ENCODE assay signal across 8 mouse cellular contexts in the genomic region with DNA sequence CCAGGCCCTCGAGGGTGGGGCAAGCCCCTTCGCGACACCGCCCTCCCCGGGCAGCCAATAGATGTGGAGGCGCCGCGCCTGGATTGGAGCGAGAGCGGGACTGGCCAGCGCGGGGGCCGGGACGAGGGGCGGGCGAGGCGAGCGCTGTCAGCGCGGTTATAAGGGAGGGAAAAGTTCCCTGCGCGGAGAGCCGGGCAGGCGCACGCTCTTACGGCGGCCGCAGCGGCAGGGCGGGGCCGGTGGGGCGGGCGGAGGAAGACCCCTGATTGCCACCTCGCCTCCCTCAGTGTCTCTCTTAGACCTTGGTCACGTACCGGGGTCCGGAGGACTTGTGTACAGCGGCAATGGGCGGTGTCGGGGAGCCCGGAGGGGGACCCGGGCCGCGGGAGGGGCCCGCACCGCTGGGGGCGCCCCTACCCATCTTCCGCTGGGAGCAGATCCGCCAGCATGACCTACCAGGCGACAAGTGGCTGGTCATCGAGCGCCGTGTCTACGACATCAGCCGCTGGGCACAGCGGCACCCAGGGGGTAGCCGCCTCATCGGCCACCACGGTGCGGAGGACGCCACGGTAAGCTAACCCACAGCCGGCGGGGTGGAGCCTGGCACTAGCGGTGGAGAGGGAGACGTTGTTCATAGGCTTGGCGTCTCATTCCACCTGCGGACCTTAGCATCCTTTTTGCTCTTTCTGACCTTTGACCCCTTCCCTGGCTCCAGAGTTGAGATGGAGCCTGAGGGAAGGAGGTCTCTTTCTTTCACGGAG. TPM values are rescaled to one million over a fixed set of nuclear protein-coding genes. Genes with fewer than 3 reads are reported as not detected.
A peak's percentile ranks its signal among the peaks of the same experiment; 100 is the strongest.
DNase-seq lines count a peak whose midpoint lies in the region; ATAC-seq and TF ChIP-seq lines count a peak whose summit lies in the region.

A gene (plus strand): TSS at position 182 of the 761 bp plus-strand sequence.

- no peak for TF ChIP-seq CTCF in CH12.LX (conservative IDR thresholded peaks at IDR 0.05 in 1 of 2, IDR thresholded peaks at IDR 0.05 in 1 of 2; ENCODE audit: low read depth in 2 of 2, low read length in 2 of 2)
- TF ChIP-seq CTCF in heart, postnatal 0 days (IDR thresholded peaks at IDR 0.05; ENCODE audit: low read depth) = no peak
- TF ChIP-seq CTCF in liver, postnatal 0 days (IDR thresholded peaks at IDR 0.05; ENCODE audit: low read depth) = peak; percentile 22; the same call in 1 of the 2 replicates
- peak; percentile 5; the same call in 1 of the 2 replicates for TF ChIP-seq CTCF in stomach, postnatal 0 days (IDR thresholded peaks at IDR 0.05; ENCODE audit: low read depth)

- no peak for DNase-seq in CH12.LX (ENCODE audit: extremely low read depth)
- DNase-seq in c-Kit-positive CD71-positive TER-119-positive erythroid progenitor cells, embryonic 14.5 days (ENCODE audit: low spot score) = peak; percentile 67
- DNase-seq in forebrain, embryonic 14.5 days (ENCODE audit: low spot score) = peak; percentile 69
- peak; percentile 83 for DNase-seq in heart, postnatal 0 days (ENCODE audit: low spot score)
- peak; percentile 88 to 91 for DNase-seq in kidney, postnatal 36 days
- peak; percentile 77 for DNase-seq in liver, postnatal 0 days
- DNase-seq in stomach, postnatal 0 days (ENCODE audit: low spot score) = peak; percentile 88

- H3K4me2 ChIP-seq in CH12.LX (ENCODE audit: insufficient read depth, low read depth, poor library complexity, severe bottlenecking) = peak within 1 kb of the TSS; percentile 67
- peak within 1 kb of the TSS; percentile 97 for H3K4me2 ChIP-seq in forebrain, embryonic 14.5 days (ENCODE audit: low read length)
- peak within 1 kb of the TSS; percentile 93 for H3K4me2 ChIP-seq in heart, postnatal 0 days (ENCODE audit: low read depth, low read length)
- H3K4me2 ChIP-seq in liver, postnatal 0 days (ENCODE audit: low read depth, low read length) = peak within 1 kb of the TSS; percentile 96
- H3K4me2 ChIP-seq in neural tube, embryonic 13.5 days = peak within 1 kb of the TSS; percentile 97
- H3K4me2 ChIP-seq in stomach, postnatal 0 days (replicated peaks; ENCODE audit: low read depth) = peak within 1 kb of the TSS; percentile 97

- no peak for TF ChIP-seq EP300 in CH12.LX (IDR thresholded peaks at IDR 0.05; ENCODE audit: low read length)
- TF ChIP-seq EP300 in heart, postnatal 0 days (IDR thresholded peaks at IDR 0.05; ENCODE audit: low read depth) = no peak
- no peak for TF ChIP-seq EP300 in liver, postnatal 0 days (IDR thresholded peaks at IDR 0.05; ENCODE audit: low read depth)
- TF ChIP-seq EP300 in stomach, postnatal 0 days (optimal IDR thresholded peaks at IDR 0.05) = no peak

- peak within 1 kb of the TSS in 1 of 3 experiments; percentile 47 for H3K4me3 ChIP-seq in CH12.LX (replicated peaks in 1 of 3; ENCODE audit: low read depth in 2 of 3, low read length in 2 of 3, poor library complexity in 1 of 3)
- peak within 1 kb of the TSS; percentile 66 for H3K4me3 ChIP-seq in forebrain, embryonic 14.5 days (ENCODE audit: low read depth, low read length)
- H3K4me3 ChIP-seq in heart, postnatal 0 days (ENCODE audit: low read depth, low read length) = peak within 1 kb of the TSS; percentile 71
- peak within 1 kb of the TSS; percentile 60 for H3K4me3 ChIP-seq in liver, postnatal 0 days (ENCODE audit: low read depth, low read length)
- H3K4me3 ChIP-seq in neural tube, embryonic 13.5 days = peak within 1 kb of the TSS; percentile 59
- H3K4me3 ChIP-seq in stomach, postnatal 0 days (ENCODE audit: low read depth, low read length) = peak within 1 kb of the TSS; percentile 62

- no peaks in the 10 kb centered on the region for H3K79me2 ChIP-seq in CH12.LX (replicated peaks; ENCODE audit: control insufficient read depth, extremely low read depth, insufficient read depth, poor library complexity, severe bottlenecking)

- dilution Hi-C loops in CH12.LX (cut with MboI; ENCODE audit: extremely low pct_ligation_motif_present, extremely low pct_unique_long_range_greater_than_20kb, low sequenced_read_pairs) = no loop called here

- no peak within 1 kb of the TSS for H3K9ac ChIP-seq in CH12.LX (ENCODE audit: insufficient read depth, low read depth)
- peak within 1 kb of the TSS; percentile 76 for H3K9ac ChIP-seq in forebrain, embryonic 14.5 days (ENCODE audit: low read length)
- H3K9ac ChIP-seq in heart, postnatal 0 days (replicated peaks; ENCODE audit: low read depth, low read length) = peak within 1 kb of the TSS; percentile 66
- peak within 1 kb of the TSS; percentile 65 for H3K9ac ChIP-seq in liver, postnatal 0 days (replicated peaks)
- peak within 1 kb of the TSS; percentile 80 for H3K9ac ChIP-seq in neural tube, embryonic 13.5 days
- peak within 1 kb of the TSS; percentile 70 for H3K9ac ChIP-seq in stomach, postnatal 0 days (ENCODE audit: low read length)

- peaks cover 4% of the 10 kb centered on the region for H3K9me3 ChIP-seq in CH12.LX (replicated peaks; ENCODE audit: low read length)
- no peaks in the 10 kb centered on the region for H3K9me3 ChIP-seq in forebrain, embryonic 14.5 days (replicated peaks; ENCODE audit: control insufficient read depth, low read length)
- no peaks in the 10 kb centered on the region for H3K9me3 ChIP-seq in heart, postnatal 0 days (replicated peaks; ENCODE audit: control insufficient read depth, low read length)
- H3K9me3 ChIP-seq in liver, postnatal 0 days (ENCODE audit: low read length) = no peaks in the 10 kb centered on the region
- H3K9me3 ChIP-seq in neural tube, embryonic 13.5 days = no peaks in the 10 kb centered on the region
- H3K9me3 ChIP-seq in stomach, postnatal 0 days (ENCODE audit: control insufficient read depth, low read length) = no peaks in the 10 kb centered on the region

- in situ Hi-C loops in CH12.LX (cut with MboI; ENCODE audit: low pct_ligation_motif_present, low pct_unique_long_range_greater_than_20kb, low sequenced_read_pairs) = no loop called here

- no peak for TF ChIP-seq RAD21 in CH12.LX (IDR thresholded peaks at IDR 0.05; ENCODE audit: low read depth, low read length)

- no peak for TF ChIP-seq POLR2A in CH12.LX (IDR thresholded peaks at IDR 0.05; ENCODE audit: low read depth, low read length)

- H3K4me1 ChIP-seq in CH12.LX (ENCODE audit: control insufficient read depth in 1 of 2, insufficient read depth in 2 of 2) = peaks cover 0 to 4% of the 10 kb centered on the region in 2 experiments; a peak in 2 of 4 replicates
- H3K4me1 ChIP-seq in forebrain, embryonic 14.5 days (ENCODE audit: control insufficient read depth, insufficient read depth, low read length) = peaks cover 7% of the 10 kb centered on the region; the same call in 1 of the 2 replicates
- peaks cover 61% of the 10 kb centered on the region for H3K4me1 ChIP-seq in heart, postnatal 0 days (ENCODE audit: control insufficient read depth, insufficient read depth)
- peaks cover 36% of the 10 kb centered on the region for H3K4me1 ChIP-seq in liver, postnatal 0 days (ENCODE audit: insufficient read depth)
- peaks cover 30% of the 10 kb centered on the region for H3K4me1 ChIP-seq in neural tube, embryonic 13.5 days (replicated peaks)
- peaks cover 8% of the 10 kb centered on the region for H3K4me1 ChIP-seq in stomach, postnatal 0 days (replicated peaks; ENCODE audit: control insufficient read depth, insufficient read depth)

- H3K27me3 ChIP-seq in CH12.LX (replicated peaks) = peaks cover 11% of the 10 kb centered on the region
- no peaks in the 10 kb centered on the region for H3K27me3 ChIP-seq in forebrain, embryonic 14.5 days (replicated peaks; ENCODE audit: control insufficient read depth, insufficient read depth, low read length)
- no peaks in the 10 kb centered on the region for H3K27me3 ChIP-seq in heart, postnatal 0 days (ENCODE audit: control insufficient read depth, insufficient read depth, low read length)
- H3K27me3 ChIP-seq in liver, postnatal 0 days (ENCODE audit: insufficient read depth, low read length) = no peaks in the 10 kb centered on the region
- H3K27me3 ChIP-seq in neural tube, embryonic 13.5 days = no peaks in the 10 kb centered on the region; the same call in 1 of the 2 replicates
- no peaks in the 10 kb centered on the region for H3K27me3 ChIP-seq in stomach, postnatal 0 days (ENCODE audit: control insufficient read depth, insufficient read depth, low read length)

- no peaks in the 10 kb centered on the region for H3K36me3 ChIP-seq in CH12.LX (replicated peaks in 1 of 2; ENCODE audit: control insufficient read depth in 1 of 2, insufficient read depth in 1 of 2, low read length in 1 of 2)
- H3K36me3 ChIP-seq in forebrain, embryonic 14.5 days (ENCODE audit: control insufficient read depth, insufficient read depth, low read length) = no peaks in the 10 kb centered on the region
- H3K36me3 ChIP-seq in heart, postnatal 0 days (replicated peaks; ENCODE audit: control insufficient read depth, insufficient read depth, low read length) = no peaks in the 10 kb centered on the region
- H3K36me3 ChIP-seq in liver, postnatal 0 days (replicated peaks; ENCODE audit: insufficient read depth, low read length) = 0 out of 2 replicates have a peak, but pooled peaks cover under 1% of the 10 kb centered on the region
- H3K36me3 ChIP-seq in neural tube, embryonic 13.5 days = no peaks in the 10 kb centered on the region
- H3K36me3 ChIP-seq in stomach, postnatal 0 days (ENCODE audit: control insufficient read depth, insufficient read depth, low read length) = no peaks in the 10 kb centered on the region

- no peak within 1 kb of the TSS for H3K27ac ChIP-seq in CH12.LX (ENCODE audit: insufficient read depth, low read depth)
- no peak within 1 kb of the TSS for H3K27ac ChIP-seq in forebrain, embryonic 14.5 days (ENCODE audit: low read depth, low read length)
- H3K27ac ChIP-seq in heart, postnatal 0 days (ENCODE audit: low read depth) = peak within 1 kb of the TSS; percentile 94
- H3K27ac ChIP-seq in liver, postnatal 0 days (ENCODE audit: low read depth) = no peak within 1 kb of the TSS
- H3K27ac ChIP-seq in neural tube, embryonic 13.5 days (replicated peaks) = peak within 1 kb of the TSS; percentile 42; the same call in 1 of the 2 replicates
- H3K27ac ChIP-seq in stomach, postnatal 0 days (replicated peaks) = peak within 1 kb of the TSS; percentile 65

- ATAC-seq in forebrain, embryonic 14.5 days = peak; percentile 90
- ATAC-seq in heart, postnatal 0 days (ENCODE audit: insufficient read depth, low read depth) = peak; percentile 79
- ATAC-seq in liver, postnatal 0 days = peak; percentile 78
- peak; percentile 91 for ATAC-seq in neural tube, embryonic 13.5 days (ENCODE audit: low read depth)
- peak; percentile 79 for ATAC-seq in stomach, postnatal 0 days (ENCODE audit: low FRiP score, low TSS enrichment)

- under 1% methylated on average over 62 of the region's 69 CpGs for WGBS in forebrain, embryonic 14.5 days
- under 1% methylated on average over 60 of the region's 69 CpGs for WGBS in heart, postnatal 0 days
- WGBS in liver, postnatal 0 days (ENCODE audit: insufficient replicate concordance) = under 1% methylated on average over 60 of the region's 69 CpGs
- under 1% methylated on average over 67 of the region's 69 CpGs for WGBS in neural tube, embryonic 13.5 days
- 1% methylated on average over 66 of the region's 69 CpGs for WGBS in stomach, postnatal 0 days

RNA-seq across cellular contexts. Expression of the gene that starts here (rescaled TPM):
- total RNA-seq in CH12.LX (2012; rRNA removed) (0.50 and 1.1 TPM in 2 replicates), CH12.LX (2014; rRNA removed) (not detected in 2 replicates)
- 0.26 and 0.29 TPM in 2 replicates for polyA plus RNA-seq in CH12.LX (2012; ENCODE audit: insufficient read length, low read depth)
- 9.6 and 12.5 TPM in 2 replicates for polyA plus RNA-seq in forebrain, embryonic 14.5 days (2014; fragmentation: Nextera tagmentation; extraction: Ambion mirVana)
- total RNA-seq in heart, postnatal 0 days (2014; rRNA removed; ENCODE audit: low replicate concordance) = 106 and 156 TPM in 2 replicates
- polyA plus RNA-seq in heart, postnatal 0 days (2015; fragmentation: Nextera tagmentation; extraction: Ambion mirVana) = 21.4 and 23.3 TPM in 2 replicates
- 1.7 and 2.0 TPM in 2 replicates for polyA plus RNA-seq in liver, postnatal 0 days (2015; fragmentation: Nextera tagmentation; extraction: Ambion mirVana)
- 18.8 and 19.1 TPM in 2 replicates for polyA plus RNA-seq in neural tube, embryonic 13.5 days (2015; fragmentation: Nextera tagmentation; extraction: Ambion mirVana)
- 27.5 and 31.2 TPM in 2 replicates for polyA plus RNA-seq in stomach, postnatal 0 days (2015; fragmentation: Nextera tagmentation; extraction: Ambion mirVana)

Comparison
In these comparisons a context has a peak if more than half of its experiments do, and no peak if none do; other contexts are left out.
1. RNA of the gene that starts here (total RNA-seq): 106 to 156 TPM in heart, postnatal 0 days; 0.50 to 1.1 TPM in CH12.LX; every median in the first group is over 10 times any median in the second.
2. H3K27ac ChIP-seq: peak in heart, postnatal 0 days (single experiment), neural tube, embryonic 13.5 days (single experiment) and stomach, postnatal 0 days (single experiment); none in CH12.LX (single experiment), forebrain, embryonic 14.5 days (single experiment) and liver, postnatal 0 days (single experiment).
3. CTCF ChIP-seq: peak in liver, postnatal 0 days (single experiment) and stomach, postnatal 0 days (single experiment); none in CH12.LX (0 of 2) and heart, postnatal 0 days (single experiment).
4. Peak in every context shown above with its lines, with median percentiles within 50 percentile points of each other: H3K4me2 ChIP-seq and ATAC-seq.